Mouse (Mus musculus): ENCODE measurements around the gene H2-Ab1. TPM values are rescaled to one million over a fixed set of nuclear protein-coding genes. Genes with fewer than 3 reads are reported as not detected.

Gene H2-Ab1
- polyA plus RNA-seq, 1 experiment from 2014 or later, result 17.1 TPM

DNA sequence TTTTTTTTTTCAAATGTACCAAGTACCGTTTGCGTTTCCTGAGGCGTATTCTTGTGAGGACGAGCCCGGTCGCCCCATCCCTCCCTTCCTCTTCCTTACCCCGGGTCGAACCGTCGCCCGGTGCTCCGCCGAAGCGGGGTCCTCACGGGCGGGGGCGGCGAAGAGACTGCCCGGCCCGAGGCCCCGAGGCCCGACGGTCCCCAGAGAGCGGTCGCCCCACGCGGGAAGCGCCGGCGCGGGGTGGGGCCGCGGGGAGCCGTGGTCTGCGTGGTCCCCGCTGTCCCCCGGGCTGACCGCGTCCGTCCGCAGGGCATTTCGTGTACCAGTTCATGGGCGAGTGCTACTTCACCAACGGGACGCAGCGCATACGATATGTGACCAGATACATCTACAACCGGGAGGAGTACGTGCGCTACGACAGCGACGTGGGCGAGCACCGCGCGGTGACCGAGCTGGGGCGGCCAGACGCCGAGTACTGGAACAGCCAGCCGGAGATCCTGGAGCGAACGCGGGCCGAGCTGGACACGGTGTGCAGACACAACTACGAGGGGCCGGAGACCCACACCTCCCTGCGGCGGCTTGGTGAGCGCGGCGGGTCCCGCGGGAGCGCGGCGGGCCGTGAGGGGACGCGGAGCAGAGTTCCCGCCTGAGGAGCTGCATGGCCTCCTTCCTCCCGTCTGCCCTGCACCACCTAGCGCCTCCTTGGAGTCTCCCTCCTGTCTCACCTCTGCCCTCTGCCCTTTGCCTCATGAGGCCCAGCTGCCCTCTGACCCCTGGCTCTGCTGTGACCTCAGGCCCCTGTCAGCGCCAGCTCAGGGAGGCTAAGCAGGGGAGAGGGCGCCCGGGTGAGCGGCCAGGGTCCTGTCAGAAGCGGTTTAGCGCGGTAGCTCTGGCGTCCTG, 7.2 kb downstream of the H2-Ab1 start:
- no peaks in the 10 kb centered on the region for H3K36me3 ChIP-seq
- H3K27ac ChIP-seq, result no peak overlapping the region
- ATAC-seq, result peak; percentile 58
- H3K9ac ChIP-seq, result peak overlapping the region; percentile 61
- H3K4me2 ChIP-seq (replicated peaks), result peak overlapping the region; percentile 98
- H3K4me1 ChIP-seq (replicated peaks), result peaks cover 18% of the 10 kb centered on the region
- peaks cover 13% of the 10 kb centered on the region; the same call in 1 of the 2 replicates for H3K27me3 ChIP-seq (replicated peaks)
- 1% methylated on average over 92 of the region's 93 CpGs for WGBS
- peak overlapping the region; percentile 54 for H3K4me3 ChIP-seq (replicated peaks)
- no peaks in the 10 kb centered on the region for H3K9me3 ChIP-seq

DNA sequence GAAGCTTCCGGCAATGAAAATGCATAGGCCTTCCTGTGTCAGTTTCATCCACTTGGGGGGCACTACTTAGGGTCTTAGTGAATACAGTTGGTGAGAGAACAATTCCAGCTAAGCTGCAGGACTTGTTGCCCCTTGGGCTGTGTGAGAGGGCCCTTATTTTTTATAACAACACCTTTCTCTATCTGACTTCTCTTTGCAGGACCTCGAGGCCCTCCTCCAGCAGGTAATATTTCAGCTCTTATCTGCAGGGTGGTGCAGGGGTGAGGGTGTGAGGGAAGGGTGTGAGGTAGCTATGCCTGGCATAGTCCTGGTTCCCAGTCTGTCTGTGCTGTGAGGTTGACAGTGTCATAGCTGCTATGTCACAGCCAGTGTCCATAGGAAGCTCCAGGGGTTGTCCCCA, 10.8 kb downstream of the H2-Ab1 start:
- ATAC-seq, result no peak
- Histone ChIP-seq H3K4me2 (replicated peaks) (no peak overlapping the region), H3K4me3 (replicated peaks) (no peak overlapping the region), H3K4me1 (replicated peaks) (peaks cover 14% of the 10 kb centered on the region), H3K36me3 (no peaks in the 10 kb centered on the region), H3K9ac (no peak overlapping the region), H3K27ac (no peak overlapping the region), H3K27me3 (replicated peaks) (peaks cover 11% of the 10 kb centered on the region; the same call in 1 of the 2 replicates), H3K9me3 (no peaks in the 10 kb centered on the region)
- 75% methylated on average over 2 of the region's 2 CpGs for WGBS

DNA sequence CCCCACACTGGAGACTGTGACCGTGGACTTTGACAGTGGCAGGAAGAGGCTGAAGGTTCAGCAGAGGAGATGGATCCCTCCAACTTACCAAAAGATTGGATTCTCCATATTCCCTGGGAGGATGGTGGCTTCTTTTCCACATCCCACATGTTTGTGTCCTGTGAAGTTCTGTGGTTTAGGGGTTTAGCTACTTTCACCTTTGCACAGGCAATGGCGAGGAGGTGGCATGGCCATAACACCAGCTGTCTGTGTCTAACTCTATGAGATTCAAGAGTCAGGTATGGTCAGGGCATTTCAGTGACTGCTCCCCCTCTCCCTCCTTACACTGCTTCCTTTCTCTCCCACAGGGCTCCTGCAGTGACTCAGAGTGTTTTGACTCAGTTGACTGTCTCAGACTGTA, 11.3 kb downstream of the H2-Ab1 start:
- Histone ChIP-seq H3K27me3 (replicated peaks) (peaks cover 7% of the 10 kb centered on the region; the same call in 1 of the 2 replicates), H3K9me3 (no peaks in the 10 kb centered on the region), H3K4me2 (replicated peaks) (no peak overlapping the region), H3K27ac (no peak overlapping the region), H3K36me3 (no peaks in the 10 kb centered on the region), H3K4me3 (replicated peaks) (no peak overlapping the region), H3K4me1 (replicated peaks) (peaks cover 13% of the 10 kb centered on the region), H3K9ac (no peak overlapping the region)
- ATAC-seq, result no peak
- WGBS, result 90% methylated on average over 2 of the region's 2 CpGs

DNA sequence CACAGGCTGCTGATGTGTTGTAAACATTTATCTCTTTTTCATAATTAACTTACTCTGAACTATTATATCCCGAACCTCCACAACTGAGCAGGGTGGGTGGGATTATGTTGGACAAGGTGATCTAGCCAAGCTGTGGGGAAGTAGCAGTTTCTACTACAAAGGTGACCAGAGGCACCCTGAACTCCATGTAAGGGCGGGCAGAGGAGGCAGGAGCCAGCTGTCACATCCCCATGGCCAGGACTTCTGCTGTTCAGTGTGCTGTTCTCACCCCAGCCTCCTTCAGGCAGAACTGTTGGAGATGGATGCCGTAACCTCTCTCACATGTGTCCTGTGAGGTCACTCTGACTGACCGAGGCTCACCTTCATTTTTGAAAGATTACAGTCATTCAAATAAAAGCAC, 12.3 kb downstream of the H2-Ab1 start:
- H3K36me3 ChIP-seq, result no peaks in the 10 kb centered on the region
- ATAC-seq, result no peak
- no peak overlapping the region for H3K4me2 ChIP-seq (replicated peaks)
- no peak overlapping the region for H3K27ac ChIP-seq
- H3K4me3 ChIP-seq (replicated peaks), result no peak overlapping the region
- H3K9ac ChIP-seq, result no peak overlapping the region
- no peaks in the 10 kb centered on the region for H3K9me3 ChIP-seq
- 73% methylated on average over 4 of the region's 4 CpGs for WGBS
- H3K27me3 ChIP-seq (replicated peaks), result peaks cover 6% of the 10 kb centered on the region; the same call in 1 of the 2 replicates
- H3K4me1 ChIP-seq (replicated peaks), result peaks cover 4% of the 10 kb centered on the region

DNA sequence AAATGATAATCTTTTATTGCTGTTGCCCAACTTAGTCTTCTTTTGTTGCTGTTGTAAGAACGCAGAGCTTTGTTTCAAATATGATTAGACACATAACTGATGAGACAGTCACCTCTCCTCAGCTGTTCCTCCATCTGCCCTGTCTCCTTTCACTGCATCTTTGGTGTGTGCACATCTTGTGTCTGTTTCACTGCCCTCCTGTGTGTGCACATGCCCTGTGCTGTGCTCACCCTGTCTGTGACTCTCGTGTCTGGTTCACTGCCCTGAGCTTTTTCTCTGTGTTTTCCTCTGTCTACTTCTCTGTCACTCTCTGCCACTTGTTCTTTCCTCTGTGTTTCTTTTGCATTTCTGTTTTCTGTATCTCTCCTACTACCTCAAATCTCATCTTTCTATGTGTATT, 12.7 kb downstream of the H2-Ab1 start:
- H3K9me3 ChIP-seq, result no peaks in the 10 kb centered on the region
- H3K36me3 ChIP-seq, result no peaks in the 10 kb centered on the region
- no peak overlapping the region for H3K27ac ChIP-seq
- ATAC-seq, result no peak
- H3K4me3 ChIP-seq (replicated peaks), result no peak overlapping the region
- H3K9ac ChIP-seq, result no peak overlapping the region
- peaks cover 2% of the 10 kb centered on the region; the same call in 1 of the 2 replicates for H3K27me3 ChIP-seq (replicated peaks)
- H3K4me2 ChIP-seq (replicated peaks), result no peak overlapping the region
- WGBS, result 82% methylated on average over 2 of the region's 2 CpGs
- peaks cover under 1% of the 10 kb centered on the region; the same call in 1 of the 2 replicates for H3K4me1 ChIP-seq (replicated peaks)

DNA sequence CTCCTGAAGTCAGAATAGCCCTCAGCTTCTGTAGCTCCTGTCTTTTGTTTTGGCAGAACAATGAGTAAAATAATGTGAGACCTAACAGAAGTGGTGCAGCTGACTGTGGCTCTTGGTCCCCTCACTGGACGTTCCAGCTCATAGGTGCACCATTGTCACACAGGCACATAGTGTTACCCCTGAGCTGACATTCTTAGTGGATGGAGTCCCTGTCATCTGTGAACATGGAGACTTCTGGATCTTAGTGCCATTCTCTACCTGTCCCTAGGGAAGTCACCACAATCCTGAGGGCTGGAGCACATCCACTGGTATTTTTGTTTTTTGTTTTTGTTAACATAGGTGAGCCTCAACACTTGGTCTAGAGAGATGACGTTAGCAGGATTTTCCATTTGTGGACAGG, 13.5 kb downstream of the H2-Ab1 start:
- Histone ChIP-seq H3K4me2 (replicated peaks) (no peak overlapping the region), H3K9me3 (no peaks in the 10 kb centered on the region), H3K4me1 (replicated peaks) (no peaks in the 10 kb centered on the region), H3K4me3 (replicated peaks) (no peak overlapping the region), H3K36me3 (no peaks in the 10 kb centered on the region), H3K27ac (no peak overlapping the region), H3K27me3 (replicated peaks) (no peaks in the 10 kb centered on the region), H3K9ac (no peak overlapping the region)
- 78% methylated on average over 2 of the region's 2 CpGs for WGBS
- no peak for ATAC-seq

DNA sequence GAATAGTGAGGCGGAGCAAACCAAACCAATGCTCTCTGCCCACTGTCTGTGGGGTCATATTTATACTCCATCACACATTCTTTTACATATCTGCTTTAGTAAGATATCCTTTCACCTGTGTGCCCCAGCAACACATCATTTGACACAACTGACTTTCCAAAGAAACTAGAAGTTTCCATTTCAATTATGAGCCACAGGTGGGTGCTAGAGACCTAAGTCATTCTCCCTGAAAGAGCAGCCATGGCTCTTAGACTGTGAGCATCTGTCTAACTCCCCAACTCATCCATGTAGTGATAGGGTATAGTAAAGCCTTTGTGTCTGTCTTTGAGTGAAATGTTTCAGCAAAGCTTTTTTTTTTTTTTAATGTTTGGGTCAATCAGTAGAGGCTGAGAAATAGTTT, 14.6 kb downstream of the H2-Ab1 start:
- WGBS, result 75% methylated on average over 1 of the region's 1 CpGs
- Histone ChIP-seq H3K27ac (no peak overlapping the region), H3K9me3 (no peaks in the 10 kb centered on the region), H3K27me3 (replicated peaks) (no peaks in the 10 kb centered on the region), H3K4me1 (replicated peaks) (no peaks in the 10 kb centered on the region), H3K4me3 (replicated peaks) (no peak overlapping the region), H3K4me2 (replicated peaks) (no peak overlapping the region), H3K36me3 (no peaks in the 10 kb centered on the region), H3K9ac (no peak overlapping the region)
- no peak for ATAC-seq

DNA sequence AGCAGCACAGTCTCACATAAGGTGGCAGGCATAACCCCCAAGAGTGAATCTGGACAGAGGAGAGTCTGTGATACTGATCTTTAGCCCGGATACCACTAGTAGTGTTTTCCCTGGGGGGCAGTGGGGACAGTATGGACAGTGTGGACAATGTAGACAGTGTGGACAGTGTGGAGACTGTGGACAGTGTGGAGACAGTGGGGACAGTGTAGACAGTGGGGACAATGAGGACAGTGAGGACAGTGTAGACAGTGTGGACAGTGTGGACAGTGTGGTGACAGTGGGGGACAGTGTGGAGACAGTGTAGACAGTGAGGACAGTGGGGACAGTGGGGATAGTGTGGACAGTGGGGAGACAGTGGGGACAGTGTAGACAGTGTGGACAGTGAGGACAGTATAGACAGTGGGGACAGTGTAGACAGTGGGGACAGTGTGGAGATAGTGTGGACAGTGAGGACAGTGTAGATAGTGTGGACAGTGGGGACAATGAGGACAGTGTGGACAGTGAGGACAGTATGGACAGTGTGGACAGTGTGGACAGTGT, 23.1 kb downstream of the H2-Ab1 start:
- no peak overlapping the region for H3K27ac ChIP-seq
- no peaks in the 10 kb centered on the region for H3K9me3 ChIP-seq
- no peak for ATAC-seq

DNA sequence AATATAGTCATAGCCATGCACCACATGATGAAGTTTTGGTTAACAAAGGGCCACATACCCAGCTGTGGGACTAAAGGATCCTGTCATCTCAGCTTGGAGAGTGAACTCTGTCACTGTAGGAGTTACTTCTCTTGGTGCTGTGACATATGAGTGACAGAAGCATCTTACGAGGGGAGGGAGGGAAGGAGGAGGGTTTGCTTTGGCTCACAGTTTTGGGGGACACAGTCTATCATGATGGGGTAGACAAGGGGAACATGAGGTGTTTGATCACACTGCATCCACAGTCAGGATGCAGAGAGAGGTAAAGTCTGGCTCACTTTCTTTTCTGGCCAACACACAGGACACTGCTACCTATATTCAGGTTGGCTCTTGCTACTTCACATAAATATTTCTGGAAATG, 24.3 kb downstream of the H2-Ab1 start:
- Histone ChIP-seq H3K36me3 (no peaks in the 10 kb centered on the region), H3K4me3 (replicated peaks) (no peak overlapping the region)

More for the DNA sequence above, 23.1 kb downstream of the H2-Ab1 start:
- Histone ChIP-seq H3K36me3 (no peaks in the 10 kb centered on the region), H3K9ac (no peak overlapping the region), H3K27me3 (replicated peaks) (no peaks in the 10 kb centered on the region; the same call in 1 of the 2 replicates), H3K4me1 (replicated peaks) (no peaks in the 10 kb centered on the region), H3K4me3 (replicated peaks) (no peak overlapping the region), H3K4me2 (replicated peaks) (no peak overlapping the region)
- WGBS, result 87% methylated on average over 1 of the region's 1 CpGs

DNA sequence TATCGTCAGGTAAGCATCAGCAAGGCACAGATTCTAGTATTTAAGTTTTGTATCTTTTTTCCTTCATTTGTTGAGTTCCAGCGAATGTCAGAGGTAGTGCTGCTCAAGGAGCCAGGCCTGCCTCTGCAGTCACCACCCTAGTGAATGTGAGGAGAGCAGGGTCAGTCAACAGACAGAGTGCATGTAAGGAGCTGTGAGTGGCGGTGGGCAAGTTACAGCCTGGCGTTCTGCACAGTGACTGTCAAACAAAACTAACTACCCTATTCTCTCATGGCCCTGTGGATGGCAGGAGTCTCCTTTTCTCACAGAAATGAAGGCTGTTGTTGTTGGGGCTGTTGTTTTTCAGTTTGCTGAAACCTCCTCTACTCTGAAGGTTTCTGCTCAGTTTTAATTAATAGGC, 27.9 kb downstream of the H2-Ab1 start:
- Histone ChIP-seq H3K27me3 (replicated peaks) (no peaks in the 10 kb centered on the region; the same call in 1 of the 2 replicates), H3K4me1 (replicated peaks) (no peaks in the 10 kb centered on the region), H3K4me2 (replicated peaks) (no peak overlapping the region), H3K27ac (no peak overlapping the region), H3K9ac (no peak overlapping the region), H3K4me3 (replicated peaks) (no peak overlapping the region), H3K36me3 (no peaks in the 10 kb centered on the region), H3K9me3 (no peaks in the 10 kb centered on the region)
- no peak for ATAC-seq
- WGBS, result 66% methylated on average over 4 of the region's 4 CpGs

More for the DNA sequence above, 24.3 kb downstream of the H2-Ab1 start:
- Histone ChIP-seq H3K4me1 (replicated peaks) (no peaks in the 10 kb centered on the region), H3K27ac (no peak overlapping the region), H3K9me3 (no peaks in the 10 kb centered on the region), H3K9ac (no peak overlapping the region), H3K4me2 (replicated peaks) (no peak overlapping the region), H3K27me3 (replicated peaks) (no peaks in the 10 kb centered on the region; the same call in 1 of the 2 replicates)
- no peak for ATAC-seq
- 63% methylated on average over 1 of the region's 1 CpGs for WGBS

DNA sequence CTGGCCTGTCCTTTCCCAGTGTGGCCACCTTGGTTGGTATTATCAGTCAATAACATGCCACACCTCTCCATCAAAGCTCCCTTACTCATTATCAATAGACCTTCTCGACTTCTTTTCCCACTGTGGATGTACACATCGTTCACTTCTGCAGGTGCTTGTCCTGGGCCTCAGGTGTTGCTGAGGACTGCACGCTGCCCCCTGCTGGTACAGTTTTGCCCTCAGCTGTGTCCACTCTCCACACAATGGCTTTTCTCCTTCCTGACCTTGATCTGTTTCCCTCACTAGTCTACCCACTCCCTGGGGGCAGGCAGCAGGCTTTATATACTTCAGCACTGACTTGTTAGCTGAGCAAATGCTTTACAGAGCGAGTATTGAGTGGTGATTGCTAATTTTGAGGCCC, 28.4 kb downstream of the H2-Ab1 start:
- no peak overlapping the region for H3K9ac ChIP-seq
- H3K4me3 ChIP-seq (replicated peaks), result no peak overlapping the region
- H3K4me2 ChIP-seq (replicated peaks), result no peak overlapping the region
- ATAC-seq, result no peak
- H3K27me3 ChIP-seq (replicated peaks), result no peaks in the 10 kb centered on the region; the same call in 1 of the 2 replicates
- H3K36me3 ChIP-seq, result no peaks in the 10 kb centered on the region
- 34% methylated on average over 4 of the region's 4 CpGs for WGBS
- H3K27ac ChIP-seq, result no peak overlapping the region
- no peaks in the 10 kb centered on the region for H3K4me1 ChIP-seq (replicated peaks)
- no peaks in the 10 kb centered on the region for H3K9me3 ChIP-seq

DNA sequence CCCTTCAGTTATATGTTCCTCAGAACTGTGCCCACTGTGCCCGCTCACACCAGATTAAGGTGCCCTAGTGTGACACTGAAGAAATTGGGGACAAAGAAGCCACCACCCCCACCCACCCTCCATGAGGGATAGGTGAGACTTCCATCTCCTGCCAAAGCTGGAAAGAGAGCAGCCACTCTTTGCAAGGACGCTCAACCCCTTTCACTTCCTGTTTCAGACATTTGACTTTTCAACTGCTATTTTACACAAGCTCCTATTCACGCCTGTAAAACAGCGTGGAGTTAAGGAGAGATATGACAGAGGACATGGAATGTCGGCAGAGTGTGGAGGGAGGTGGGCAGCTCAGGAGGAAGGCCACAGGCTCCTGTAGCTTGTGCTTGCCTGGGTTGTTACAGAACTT, 29.0 kb downstream of the H2-Ab1 start:
- H3K9ac ChIP-seq, result no peak overlapping the region
- no peak for ATAC-seq
- H3K27ac ChIP-seq, result no peak overlapping the region
- no peak overlapping the region for H3K4me3 ChIP-seq (replicated peaks)
- 75% methylated on average over 5 of the region's 5 CpGs for WGBS
- no peaks in the 10 kb centered on the region for H3K9me3 ChIP-seq
- no peak overlapping the region for H3K4me2 ChIP-seq (replicated peaks)
- no peaks in the 10 kb centered on the region for H3K4me1 ChIP-seq (replicated peaks)
- no peaks in the 10 kb centered on the region for H3K36me3 ChIP-seq
- H3K27me3 ChIP-seq (replicated peaks), result no peaks in the 10 kb centered on the region
